Mouse (Mus musculus) heart, adult 9 months (tissue): ENCODE results near the gene Angptl6.
A peak's percentile ranks its signal among the peaks of the same experiment; 100 is the strongest.
"Not testable (repeated sequence)": the region's sequence is repeated elsewhere in the genome, so short reads cannot be mapped to it uniquely, and the experiment has no call there.

ENCODE experiments used
- DNase-seq, 2 experiments: peaks; one replicate each; pipeline ENCODE4 v3.0.0; 2022; ENCODE audit warnings: low spot score in 2 of 2

Gene Angptl6

GRCm38 (mm10) chr9:20837184-20837947, 42.2 kb downstream of the Angptl6 start:
- no peak for DNase-seq

GRCm38 (mm10) chr9:20835431-20835954, 44.0 kb downstream of the Angptl6 start:
- not testable (repeated sequence) for DNase-seq

- no peak for DNase-seq
Observed at GRCm38 (mm10) chr9:20834881-20835280, 44.6 kb downstream of the Angptl6 start.

GRCm38 (mm10) chr9:20830901-20831643, 48.5 kb downstream of the Angptl6 start:
- DNase-seq, result peak; percentile 91 to 96

GRCm38 (mm10) chr9:20828127-20828526, 51.4 kb downstream of the Angptl6 start:
- DNase-seq, result no peak

GRCm38 (mm10) chr9:20825781-20826180, 53.7 kb downstream of the Angptl6 start:
- no peak for DNase-seq
